Mouse (Mus musculus) liver, adult 2 months (tissue): ENCODE data around the gene Epha8. TPM values are rescaled to one million over a fixed set of nuclear protein-coding genes. Genes with fewer than 3 reads are reported as not detected.
A peak's percentile ranks its signal among the peaks of the same experiment; 100 is the strongest.

Source experiments
- DNase-seq: peaks from one replicate; pipeline ENCODE4 v3.0.0-alpha.2; 2011; ENCODE audit warnings: low read depth, low spot score; ENCODE audit errors: extremely low read depth
- H3K27ac ChIP-seq: fragments of 200-500 bp; replicated peaks from 2 replicates; pipeline ENCODE4 v1.5.1; 2012; ENCODE audit warnings: low read depth, mild to moderate bottlenecking, control low read depth, inconsistent platforms, low read length; ENCODE audit not compliant: insufficient read depth
- H3K27me3 ChIP-seq: fragments of 200-500 bp; 2 replicates; pipeline ENCODE4 v1.6.1; 2012; ENCODE audit warnings: mild to moderate bottlenecking, moderate library complexity, low read length, inconsistent platforms; ENCODE audit not compliant: control insufficient read depth, insufficient read depth
- H3K36me3 ChIP-seq: fragments of 200-500 bp; 2 replicates; pipeline ENCODE4 v1.6.1; 2012; ENCODE audit warnings: low read length, inconsistent platforms; ENCODE audit not compliant: control insufficient read depth, insufficient read depth
- H3K4me1 ChIP-seq: fragments of 200-500 bp; 2 replicates; pipeline ENCODE4 v1.6.1; 2011; ENCODE audit warnings: low read length; ENCODE audit not compliant: control insufficient read depth, insufficient read depth
- H3K4me3 ChIP-seq: fragments of 200-500 bp; 2 replicates; pipeline ENCODE4 v1.5.1; 2011; ENCODE audit warnings: low read depth, mild to moderate bottlenecking, control low read depth, low read length, moderate library complexity; ENCODE audit not compliant: insufficient read depth
- H3K79me2 ChIP-seq: fragments of 200-500 bp; 2 replicates; pipeline ENCODE4 v1.6.1; 2012; ENCODE audit warnings: inconsistent platforms, mild to moderate bottlenecking, low read length, moderate library complexity; ENCODE audit not compliant: control insufficient read depth, insufficient read depth
- H3K9ac ChIP-seq: fragments of 200-500 bp; 2 replicates; pipeline ENCODE4 v1.6.1; 2012; ENCODE audit warnings: low read depth, mild to moderate bottlenecking, control low read depth, inconsistent platforms, low read length
- CTCF ChIP-seq: fragments of 200-500 bp; IDR thresholded peaks from 2 replicates; pipeline ENCODE4 v1.5.1; 2011; ENCODE audit warnings: low read depth, low read length, control low read depth
- POLR2A ChIP-seq: fragments of 200-500 bp; IDR thresholded peaks from 2 replicates; pipeline ENCODE4 v1.6.1; 2011; ENCODE audit warnings: low read length, control low read depth; ENCODE audit not compliant: insufficient read depth; ENCODE audit errors: extremely low read depth
- WGBS: fragments of 180-500 bp; shearing (Covaris S2); methylation state at CpG from one replicate; pipeline ENCODE4 v1.1.7; 2018; 5-methylcytosine and 5-hydroxymethylcytosine counted together
- polyA plus RNA-seq: library from polyadenylated mRNA; depleted of rRNA; stranded (reverse); fragments of >200 nt; gene quantifications from 2 replicates; pipeline ENCODE4 v1.2.3, GENCODE M21; 2012
- total RNA-seq: library from RNA; depleted of rRNA; stranded (reverse); fragments of >200 nt; gene quantifications from 2 replicates; pipeline ENCODE4 v1.2.3, GENCODE M21; 2014

Gene Epha8
- total and polyA plus RNA-seq, 2 experiments, result not detected

DNA sequence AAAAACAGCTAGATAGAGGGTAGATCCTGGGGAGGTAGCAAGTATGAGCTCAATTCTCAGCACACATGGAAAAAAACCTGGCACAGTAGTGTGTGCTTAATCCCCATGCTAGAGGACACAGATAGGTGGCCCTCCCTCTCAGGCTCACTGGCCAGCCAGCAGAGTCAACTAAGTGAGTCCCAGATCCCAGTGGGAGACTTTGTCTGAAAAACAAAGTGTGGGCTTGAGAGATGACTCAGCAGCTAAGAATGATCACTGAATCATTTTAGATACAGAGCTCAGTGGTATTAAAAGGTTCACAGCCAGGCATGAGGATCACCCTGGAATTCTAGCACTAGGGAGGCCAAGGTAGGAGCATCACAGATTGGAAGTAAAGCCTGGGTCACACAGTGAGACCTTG lies 48.8 kb downstream of the Epha8 start:
- no peaks in the 10 kb centered on the region for H3K79me2 ChIP-seq
- H3K36me3 ChIP-seq, result no peaks in the 10 kb centered on the region
- no peak for DNase-seq
- no peak overlapping the region for H3K9ac ChIP-seq
- no peaks in the 10 kb centered on the region for H3K4me1 ChIP-seq
- H3K27me3 ChIP-seq, result peaks cover 4% of the 10 kb centered on the region
- TF ChIP-seq CTCF (no peak), POLR2A (no peak)
- no peak overlapping the region for H3K27ac ChIP-seq
- no peak overlapping the region for H3K4me3 ChIP-seq

DNA sequence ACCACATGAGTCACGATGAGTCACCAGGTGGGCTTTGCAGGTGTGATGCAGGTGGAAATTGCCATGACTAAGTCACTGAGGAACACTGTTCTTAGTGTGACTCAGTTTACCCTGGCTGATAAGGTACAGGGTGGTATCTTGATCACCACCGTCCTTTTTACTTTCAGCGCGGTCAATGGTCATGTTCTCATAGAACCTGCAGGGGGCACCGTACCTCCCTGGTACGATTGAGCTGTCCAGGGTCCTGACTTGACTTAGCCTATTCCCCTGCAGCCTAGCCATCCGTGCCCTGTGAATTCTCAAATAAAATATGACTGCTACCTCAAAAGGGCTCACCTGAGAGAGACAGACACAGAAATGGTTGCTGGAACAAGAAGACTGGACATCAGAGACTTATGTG lies 49.6 kb downstream of the Epha8 start:
- Histone ChIP-seq H3K4me1 (no peaks in the 10 kb centered on the region), H3K9ac (no peak overlapping the region), H3K27ac (no peak overlapping the region), H3K27me3 (peaks cover 4% of the 10 kb centered on the region), H3K36me3 (no peaks in the 10 kb centered on the region), H3K4me3 (no peak overlapping the region), H3K79me2 (no peaks in the 10 kb centered on the region)
- peak; percentile 20 for DNase-seq
- TF ChIP-seq POLR2A, result no peak
- TF ChIP-seq CTCF, result peak; percentile 80
- WGBS, result 14% methylated on average over 7 of the region's 7 CpGs

DNA sequence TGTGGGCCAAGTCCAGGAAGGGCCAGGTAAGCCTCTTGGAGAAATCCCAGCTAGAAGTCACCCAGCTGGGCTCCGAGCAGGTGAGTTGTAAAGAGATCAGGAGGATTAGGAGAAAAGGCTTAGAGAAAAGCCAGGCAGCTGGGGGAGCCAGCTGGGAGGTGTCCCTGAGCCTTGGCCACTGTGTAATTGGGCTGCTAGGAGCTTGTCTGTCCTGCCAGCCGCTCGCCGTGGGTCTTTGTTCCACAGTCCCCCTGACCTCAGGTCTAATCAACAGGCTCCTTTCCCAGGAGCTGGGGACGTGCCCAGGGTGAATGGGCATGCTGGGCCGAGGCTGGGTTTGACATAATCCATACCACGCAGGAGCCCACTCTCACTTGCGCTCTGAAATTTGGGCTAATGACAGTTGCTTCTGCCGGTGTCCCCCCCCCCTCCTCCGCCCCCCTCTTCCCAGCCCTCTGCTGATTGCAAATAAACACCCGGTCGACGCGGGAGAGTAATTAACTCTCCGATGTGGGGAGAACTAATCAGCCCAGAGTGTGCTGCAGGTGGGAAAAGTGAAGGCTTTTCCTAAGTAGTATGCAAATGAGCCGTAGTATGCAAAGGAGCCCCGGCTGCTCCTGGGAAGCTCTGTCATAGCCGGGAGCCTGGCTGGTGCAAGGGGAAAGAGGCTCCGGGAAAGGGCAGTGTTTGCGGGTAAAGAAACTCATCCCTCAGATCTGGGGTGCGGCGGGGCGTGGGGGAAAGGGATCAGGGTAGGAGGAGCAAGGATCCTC lies 51.7 kb downstream of the Epha8 start:
- TF ChIP-seq POLR2A (no peak), CTCF (no peak)
- peaks cover 4% of the 10 kb centered on the region for H3K27me3 ChIP-seq

DNA sequence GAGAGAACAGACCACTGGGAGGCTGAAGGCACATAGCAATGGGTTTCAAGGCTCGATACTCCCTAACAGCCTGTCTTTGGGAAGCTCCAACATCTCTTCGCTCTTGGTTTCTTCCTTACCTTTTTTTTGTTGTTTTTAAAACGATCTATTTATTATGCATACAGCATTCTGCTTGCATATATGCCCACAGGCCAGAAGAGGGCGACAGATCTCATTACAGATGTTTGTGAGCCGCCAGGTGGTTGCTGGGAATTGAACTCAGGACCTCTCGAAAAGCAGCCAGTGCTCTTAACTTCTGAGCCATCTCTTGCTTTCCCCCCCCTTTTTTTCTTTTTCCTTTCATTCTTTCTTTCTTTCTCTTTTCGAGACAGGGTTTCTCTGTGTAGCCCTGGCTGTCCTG lies 57.5 kb downstream of the Epha8 start:
- H3K27me3 ChIP-seq, result no peaks in the 10 kb centered on the region
- TF ChIP-seq POLR2A (no peak), CTCF (peak; percentile 20; the same call in 1 of the 2 replicates)

More for the DNA sequence above, 51.7 kb downstream of the Epha8 start:
- Histone ChIP-seq H3K79me2 (no peaks in the 10 kb centered on the region), H3K4me3 (no peak overlapping the region), H3K4me1 (no peaks in the 10 kb centered on the region), H3K9ac (no peak overlapping the region), H3K27ac (no peak overlapping the region), H3K36me3 (no peaks in the 10 kb centered on the region)
- no peak for DNase-seq
- 5% methylated on average over 23 of the region's 23 CpGs for WGBS

DNA sequence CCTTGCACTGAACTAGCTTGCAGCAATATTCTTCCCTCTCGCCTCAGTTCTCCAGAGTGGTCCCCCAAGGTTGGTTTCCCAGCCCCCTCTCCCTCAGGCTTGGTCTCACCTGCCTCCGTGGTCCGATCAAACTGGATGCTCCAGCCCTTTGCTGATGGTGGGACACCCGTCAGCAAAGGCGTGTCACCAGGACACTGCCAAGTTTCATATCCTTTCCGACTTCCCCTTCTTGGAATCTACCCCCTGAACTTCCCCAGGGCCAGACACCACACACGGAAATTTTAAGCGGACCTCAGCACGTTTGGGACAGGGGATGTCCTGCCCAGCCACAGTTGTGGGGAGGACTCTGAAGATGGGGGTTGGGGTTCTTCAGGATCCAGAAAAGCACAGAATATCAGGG lies 58.0 kb downstream of the Epha8 start, which contains the start of gene C1qa:
TSS of gene C1qa (minus strand) at position 167 of the 400 bp plus-strand sequence.
- peak within 1 kb of the TSS; percentile 41 for H3K4me3 ChIP-seq

More for the DNA sequence above, 57.5 kb downstream of the Epha8 start:
- DNase-seq, result no peak
- Histone ChIP-seq H3K4me1 (no peaks in the 10 kb centered on the region), H3K4me3 (no peak overlapping the region), H3K36me3 (no peaks in the 10 kb centered on the region), H3K27ac (no peak overlapping the region), H3K79me2 (no peaks in the 10 kb centered on the region), H3K9ac (no peak overlapping the region)
- WGBS, result 68% methylated on average over 7 of the region's 7 CpGs

DNA sequence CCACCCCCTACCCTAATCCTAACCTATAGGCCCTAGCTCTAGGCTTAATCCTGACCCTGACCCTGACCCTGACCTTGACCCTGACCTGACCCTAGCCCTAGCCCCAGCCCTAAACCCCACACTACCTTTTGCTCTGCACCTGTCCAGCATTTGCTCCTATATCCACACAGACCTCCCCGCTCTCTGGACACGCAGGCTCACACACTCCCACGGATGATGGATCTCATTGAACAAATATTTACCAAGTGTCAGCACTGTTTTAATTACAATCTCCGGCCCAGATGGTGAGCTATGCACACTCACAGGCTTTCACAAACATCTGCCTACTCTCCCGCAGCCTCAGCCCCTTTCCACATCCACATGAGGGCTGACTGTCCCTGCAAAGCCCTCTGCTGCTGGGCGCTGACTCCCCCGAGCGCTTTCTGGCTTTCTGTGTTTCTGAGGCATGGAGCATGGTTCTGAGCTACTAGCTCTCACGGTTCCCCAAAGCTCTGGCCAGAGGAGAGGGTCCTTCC lies 58.5 kb downstream of the Epha8 start:
- TF ChIP-seq POLR2A (no peak), CTCF (no peak)
- 41% methylated on average over 9 of the region's 9 CpGs for WGBS
- Histone ChIP-seq H3K36me3 (no peaks in the 10 kb centered on the region), H3K27me3 (no peaks in the 10 kb centered on the region), H3K27ac (peak overlapping the region; percentile 46), H3K79me2 (no peaks in the 10 kb centered on the region), H3K4me3 (peak overlapping the region; percentile 40), H3K9ac (peak overlapping the region; percentile 35; the same call in 1 of the 2 replicates), H3K4me1 (no peaks in the 10 kb centered on the region)
- no peak for DNase-seq

More for the DNA sequence above, 58.0 kb downstream of the Epha8 start, which contains the start of gene C1qa:
- Histone ChIP-seq H3K27me3 (no peaks in the 10 kb centered on the region), H3K27ac (peak within 1 kb of the TSS; percentile 46), H3K9ac (peak within 1 kb of the TSS; percentile 51), H3K36me3 (no peaks in the 10 kb centered on the region), H3K4me1 (no peaks in the 10 kb centered on the region), H3K79me2 (no peaks in the 10 kb centered on the region)
- 68% methylated on average over 9 of the region's 9 CpGs for WGBS
- TF ChIP-seq CTCF (no peak), POLR2A (no peak)
- peak; percentile 45 for DNase-seq
